Mouse (Mus musculus) spleen, postnatal 14 days (tissue): Measurements from ENCODE around the gene Tacc2.
A peak's percentile ranks its signal among the peaks of the same experiment; 100 is the strongest.
"Not testable (repeated sequence)": the region's sequence is repeated elsewhere in the genome, so short reads cannot be mapped to it uniquely, and the experiment has no call there.

Source experiments
- DNase-seq, 2 experiments: peaks; one replicate each; pipeline ENCODE4 v3.0.0; 2021 to 2022; ENCODE audit warnings: low spot score in 2 of 2

The Tacc2 gene

GRCm38 (mm10) chr7:130577388-130578003, at the start of gene Tacc2:
TSS of gene Tacc2 (plus strand) at chr7:130577438.
- no peak for DNase-seq

GRCm38 (mm10) chr7:130531138-130531537, 46.1 kb upstream of the Tacc2 start:
- DNase-seq = not testable (repeated sequence)

GRCm38 (mm10) chr7:130533316-130534260, 43.6 kb upstream of the Tacc2 start:
- DNase-seq = peak; percentile 66 to 87

- no peak for DNase-seq
Measured at GRCm38 (mm10) chr7:130535174-130535573, 42.1 kb upstream of the Tacc2 start.

GRCm38 (mm10) chr7:130537068-130537467, 40.2 kb upstream of the Tacc2 start:
- no peak for DNase-seq

GRCm38 (mm10) chr7:130540176-130540575, 37.1 kb upstream of the Tacc2 start:
- DNase-seq = no peak

- DNase-seq = no peak
Measured at GRCm38 (mm10) chr7:130543181-130543580, 34.1 kb upstream of the Tacc2 start.

GRCm38 (mm10) chr7:130545401-130545800, 31.8 kb upstream of the Tacc2 start:
- DNase-seq = no peak

- no peak for DNase-seq
Measured at GRCm38 (mm10) chr7:130545893-130546292, 31.3 kb upstream of the Tacc2 start.

- DNase-seq = no peak
Measured at GRCm38 (mm10) chr7:130546421-130546790, 30.8 kb upstream of the Tacc2 start.

GRCm38 (mm10) chr7:130546791-130547484, 30.3 kb upstream of the Tacc2 start:
- DNase-seq = peak; percentile 87 to 93

- no peak for DNase-seq
Measured at GRCm38 (mm10) chr7:130547635-130548175, 29.5 kb upstream of the Tacc2 start.

- no peak for DNase-seq
Measured at GRCm38 (mm10) chr7:130552780-130553179, 24.5 kb upstream of the Tacc2 start.

GRCm38 (mm10) chr7:130553321-130553720, 23.9 kb upstream of the Tacc2 start:
- no peak for DNase-seq

- no peak for DNase-seq
Measured at GRCm38 (mm10) chr7:130555597-130555996, 21.6 kb upstream of the Tacc2 start.

- no peak for DNase-seq
Measured at GRCm38 (mm10) chr7:130558592-130558991, 18.6 kb upstream of the Tacc2 start.

GRCm38 (mm10) chr7:130560933-130561332, 16.3 kb upstream of the Tacc2 start:
- DNase-seq = no peak

GRCm38 (mm10) chr7:130563276-130563675, 14.0 kb upstream of the Tacc2 start:
- no peak for DNase-seq

GRCm38 (mm10) chr7:130563880-130564279, 13.4 kb upstream of the Tacc2 start:
- DNase-seq = no peak

GRCm38 (mm10) chr7:130564596-130564995, 12.6 kb upstream of the Tacc2 start:
- DNase-seq = no peak

- no peak for DNase-seq
Measured at GRCm38 (mm10) chr7:130568783-130569436, 8.3 kb upstream of the Tacc2 start.

- no peak for DNase-seq
Measured at GRCm38 (mm10) chr7:130570472-130570871, 6.8 kb upstream of the Tacc2 start.
